Mouse (Mus musculus) mature B cell (primary cell): ENCODE data around the gene Rhobtb1.

Source experiments
- in situ Hi-C: fragments of 300-500 bp; cut with MboI; formaldehyde crosslinking; loops from 2 replicates; pipeline ENCODE4 v1.14.3; 2019

The Rhobtb1 gene

GRCm38 (mm10) chr10:69163216-69163615 lies 12.0 kb downstream of the Rhobtb1 start:
- in situ Hi-C loops, result no loop called here

GRCm38 (mm10) chr10:69165125-69165524 lies 13.9 kb downstream of the Rhobtb1 start:
- in situ Hi-C loops, result no loop called here

GRCm38 (mm10) chr10:69165847-69166246 lies 14.6 kb downstream of the Rhobtb1 start:
- in situ Hi-C loops, result no loop called here

DNA sequence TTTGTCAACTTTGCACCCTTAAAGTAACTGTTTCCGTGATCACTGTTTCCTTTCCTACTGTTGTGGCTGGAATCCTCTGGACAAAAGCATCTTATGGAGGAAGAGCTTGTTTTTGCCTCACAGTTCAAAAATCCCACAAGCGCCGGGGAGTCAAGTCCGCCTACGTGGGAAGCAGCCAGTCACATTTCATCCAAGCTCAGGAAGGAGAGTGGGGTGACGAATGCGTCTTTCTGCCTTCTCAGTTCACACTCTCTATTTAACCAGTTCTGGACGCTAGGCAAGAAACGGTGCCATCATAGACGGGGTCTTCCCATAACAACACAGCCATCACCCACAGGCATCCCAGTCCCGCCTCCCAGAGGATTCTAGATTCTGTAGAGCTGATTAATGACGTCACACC lies 15.3 kb downstream of the Rhobtb1 start:
- in situ Hi-C loops, result no loop called here

- in situ Hi-C loops, result no loop called here
Observed at GRCm38 (mm10) chr10:69172412-69172811, 21.2 kb downstream of the Rhobtb1 start.

- in situ Hi-C loops, result no loop called here
Observed at GRCm38 (mm10) chr10:69176116-69176515, 24.9 kb downstream of the Rhobtb1 start.

- in situ Hi-C loops, result no loop called here
Observed at GRCm38 (mm10) chr10:69179341-69179740, 28.1 kb downstream of the Rhobtb1 start.

DNA sequence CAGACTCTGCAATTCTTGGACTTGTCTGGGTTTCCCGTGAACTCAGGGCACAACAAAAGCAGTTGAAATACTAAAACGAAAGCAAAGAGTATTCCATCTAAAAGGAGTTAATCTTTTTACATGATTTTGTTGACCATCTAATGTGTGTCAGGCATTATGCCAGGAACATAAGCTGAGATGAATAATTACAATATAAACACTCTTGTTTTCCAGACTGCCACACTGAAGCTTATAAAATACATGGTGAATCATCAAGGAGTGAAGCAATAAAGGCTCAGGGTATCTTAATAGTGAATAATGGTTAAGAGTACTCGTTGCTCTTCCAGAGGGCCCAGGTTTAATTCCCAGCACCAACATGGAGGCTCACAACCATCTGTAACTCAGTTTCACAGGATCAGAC lies 29.8 kb downstream of the Rhobtb1 start:
- in situ Hi-C loops, result no loop called here

DNA sequence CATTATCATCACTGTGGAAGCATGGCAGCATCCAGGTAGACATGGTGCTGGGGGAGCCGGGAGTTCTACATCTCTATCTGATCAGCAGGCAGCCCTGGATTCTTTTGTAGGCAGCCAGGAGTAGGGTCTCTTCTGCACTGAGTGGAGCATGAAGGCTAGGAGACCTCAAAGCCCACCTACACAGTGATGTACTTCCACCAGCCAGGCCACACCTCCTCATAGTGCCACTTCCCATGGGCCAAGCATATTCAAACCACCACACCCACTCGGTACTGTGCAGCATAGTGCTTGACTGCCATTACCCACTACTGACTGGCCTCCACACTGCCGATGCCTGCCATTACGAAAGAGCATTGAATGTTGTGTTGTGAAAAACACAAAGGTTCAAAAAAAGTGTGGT lies 33.7 kb downstream of the Rhobtb1 start:
- in situ Hi-C loops, result loop anchor here (5.0 kb wide), 1 partner anchor 122 kb away; no protein-coding TSS in a partner anchor

DNA sequence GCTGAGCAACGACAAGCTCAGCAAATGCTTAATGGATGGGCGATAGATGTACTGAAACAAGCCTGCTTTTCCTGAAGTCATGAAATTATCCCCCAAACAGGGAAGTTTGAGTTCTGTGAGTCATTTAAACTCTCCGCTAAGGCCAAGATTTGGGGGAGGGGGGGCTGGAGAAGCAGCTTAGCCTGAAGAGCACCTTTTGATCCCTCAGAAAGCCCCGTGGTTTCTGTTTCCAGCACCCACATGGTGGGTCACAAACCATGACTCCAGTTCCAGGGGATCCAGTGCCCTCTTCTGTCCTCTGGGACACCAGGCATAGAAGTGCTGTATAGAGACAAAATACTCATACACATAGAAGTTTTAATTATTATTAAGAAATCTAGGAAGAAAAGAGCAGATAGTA lies 34.2 kb downstream of the Rhobtb1 start:
- in situ Hi-C loops, result loop anchor here (5.0 kb wide), 1 partner anchor 122 kb away; no protein-coding TSS in a partner anchor

GRCm38 (mm10) chr10:69185894-69186893 lies 35.0 kb downstream of the Rhobtb1 start:
- in situ Hi-C loops, result loop anchor here (5.0 kb wide), 1 partner anchor 121 kb away; no protein-coding TSS in a partner anchor

DNA sequence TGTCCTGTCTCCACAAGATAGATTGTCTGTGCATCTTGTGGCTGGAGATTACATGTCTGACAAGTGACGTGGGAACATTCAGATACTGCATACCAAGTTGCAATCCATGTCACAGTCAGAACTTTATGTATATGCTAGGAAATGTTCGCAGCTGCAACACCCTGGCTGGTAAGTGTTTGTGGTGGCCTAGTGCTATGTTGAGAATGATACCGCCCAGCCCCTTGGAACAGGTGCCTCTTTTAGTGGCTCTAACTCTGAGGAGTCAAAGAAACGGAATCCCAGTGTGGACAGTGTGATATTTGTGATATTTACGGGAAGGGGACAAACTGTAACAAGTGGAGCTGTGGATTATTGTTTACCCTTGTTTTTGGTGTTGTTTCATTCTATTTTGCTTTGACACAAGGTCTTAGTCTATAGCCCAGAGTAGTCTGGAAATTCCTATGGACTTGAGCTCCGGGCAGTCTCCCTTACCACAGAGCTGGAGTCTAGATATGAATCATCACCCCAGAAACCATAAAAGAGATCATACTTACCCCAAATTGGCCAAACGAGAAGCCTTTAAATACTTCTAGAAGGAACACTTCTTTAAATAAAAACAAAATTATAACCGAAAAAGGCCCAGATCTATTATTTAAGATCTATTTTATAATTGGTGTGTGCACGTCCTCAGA lies 36.7 kb downstream of the Rhobtb1 start:
- in situ Hi-C loops, result loop anchor here (5.0 kb wide), 1 partner anchor 119 kb away; no protein-coding TSS in a partner anchor

- in situ Hi-C loops, result no loop called here
Observed at GRCm38 (mm10) chr10:69190434-69191160, 39.4 kb downstream of the Rhobtb1 start.

GRCm38 (mm10) chr10:69192266-69192665 lies 41.0 kb downstream of the Rhobtb1 start:
- in situ Hi-C loops, result no loop called here

GRCm38 (mm10) chr10:69193721-69194120 lies 42.5 kb downstream of the Rhobtb1 start:
- in situ Hi-C loops, result no loop called here

DNA sequence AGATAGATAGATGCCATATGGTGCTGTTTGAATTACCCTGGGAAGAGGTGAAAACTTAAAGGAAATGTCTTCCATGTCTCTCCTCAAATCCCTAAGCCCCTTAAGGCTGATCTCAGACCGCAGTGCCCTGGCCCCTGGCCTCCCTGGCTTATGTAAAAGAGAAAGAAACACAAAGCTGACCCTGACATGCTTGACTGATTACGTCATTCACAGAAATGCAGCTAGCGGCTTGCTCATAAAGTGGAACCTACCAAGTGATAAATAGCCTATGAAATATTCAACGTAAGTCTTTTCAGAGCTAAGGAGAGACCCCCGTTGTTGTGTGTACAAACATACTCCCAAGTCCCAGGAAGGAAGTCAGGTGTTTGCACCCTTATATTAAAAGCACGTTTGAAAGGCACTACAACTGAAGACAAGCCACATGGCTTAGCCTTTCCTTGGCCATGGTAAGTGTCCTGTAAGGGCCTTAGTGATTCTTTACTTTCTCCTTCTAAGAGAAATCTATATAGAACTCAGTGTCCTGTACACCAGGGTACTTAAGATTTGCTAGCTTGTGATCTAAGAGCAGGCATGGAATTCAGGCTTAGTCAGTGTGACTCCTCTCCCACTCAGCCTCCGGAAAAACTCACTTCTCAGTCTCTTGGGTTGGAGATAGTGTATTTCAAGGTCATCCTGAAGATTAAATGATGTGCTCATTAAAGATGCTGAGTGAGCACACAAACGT lies 53.6 kb downstream of the Rhobtb1 start:
- in situ Hi-C loops, result no loop called here

GRCm38 (mm10) chr10:69206081-69206480 lies 54.8 kb downstream of the Rhobtb1 start:
- in situ Hi-C loops, result no loop called here

DNA sequence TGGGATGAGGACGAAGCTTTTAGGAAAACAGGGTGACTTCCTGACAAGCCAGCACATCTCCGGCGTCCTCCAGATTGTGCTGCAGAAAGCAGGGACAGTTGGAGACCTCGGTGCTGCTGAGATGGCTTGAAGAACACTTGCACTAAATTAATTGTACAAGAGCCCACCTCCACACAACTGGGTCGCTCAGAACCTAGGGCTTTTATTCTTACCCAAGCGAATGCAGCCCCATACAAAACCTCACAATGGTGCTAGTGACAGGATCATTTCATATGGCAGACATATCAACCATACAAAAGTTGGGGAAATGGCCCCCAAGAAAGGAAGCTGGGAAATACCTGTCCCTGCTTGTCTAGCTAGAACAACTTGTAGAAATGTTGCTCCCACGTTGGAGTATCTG lies 56.2 kb downstream of the Rhobtb1 start:
- in situ Hi-C loops, result no loop called here

- in situ Hi-C loops, result no loop called here
Observed at GRCm38 (mm10) chr10:69207981-69208630, 56.9 kb downstream of the Rhobtb1 start.

DNA sequence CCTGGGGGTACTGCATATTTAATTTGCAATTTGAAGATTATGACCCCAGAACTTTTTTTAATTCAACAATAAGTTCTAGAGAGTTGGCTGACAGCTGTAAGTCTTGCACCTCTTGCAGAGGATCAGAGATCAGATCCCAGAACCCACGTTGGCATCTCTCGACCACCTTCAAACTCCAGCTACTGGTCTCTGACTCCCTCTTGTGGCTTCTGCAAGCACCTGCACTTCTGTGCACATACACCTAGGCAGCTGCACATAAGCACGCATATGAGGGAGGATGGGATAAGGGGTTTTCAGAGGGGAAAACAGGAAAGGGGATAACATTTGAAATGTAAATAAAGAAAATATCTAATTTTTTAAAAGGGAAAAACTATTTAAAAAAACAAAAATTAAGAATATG lies 57.5 kb downstream of the Rhobtb1 start:
- in situ Hi-C loops, result no loop called here

GRCm38 (mm10) chr10:69210006-69210405 lies 58.8 kb downstream of the Rhobtb1 start:
- in situ Hi-C loops, result no loop called here
